Mouse (Mus musculus) cerebellum, postnatal 14 days (tissue): Measurements from ENCODE around the gene Slc27a1.

Experiments
- DNase-seq, 2 experiments: peaks; one replicate each; pipeline ENCODE4 v3.0.0; 2021; ENCODE audit warnings: mixed read lengths in 2 of 2

The Slc27a1 gene

GRCm38 (mm10) chr8:71588762-71589161 lies 20.1 kb downstream of the Slc27a1 start:
- DNase-seq, result no peak

- DNase-seq, result no peak
Observed at GRCm38 (mm10) chr8:71591017-71591416, 22.3 kb downstream of the Slc27a1 start.

GRCm38 (mm10) chr8:71591471-71592373 lies 23.0 kb downstream of the Slc27a1 start, which contains the start of gene Pgls:
Pgls (plus strand) TSS chr8:71592176.
- peak; percentile 96 to 98 for DNase-seq

- peak; percentile 80 to 88 for DNase-seq
Observed at GRCm38 (mm10) chr8:71592374-71593170, 23.9 kb downstream of the Slc27a1 start.

GRCm38 (mm10) chr8:71593556-71594323 lies 25.1 kb downstream of the Slc27a1 start:
- peak; percentile 38 to 51 for DNase-seq

GRCm38 (mm10) chr8:71594324-71594722 lies 25.6 kb downstream of the Slc27a1 start:
- DNase-seq, result no peak

GRCm38 (mm10) chr8:71595862-71596261 lies 27.2 kb downstream of the Slc27a1 start:
- peak; percentile 97 to 98 for DNase-seq

- DNase-seq, result no peak
Observed at GRCm38 (mm10) chr8:71596384-71596783, 27.7 kb downstream of the Slc27a1 start.

- DNase-seq, result no peak
Observed at GRCm38 (mm10) chr8:71596798-71597197, 28.1 kb downstream of the Slc27a1 start.

- no peak for DNase-seq
Observed at GRCm38 (mm10) chr8:71597451-71597850, 28.8 kb downstream of the Slc27a1 start, which contains the start of gene Fam129c. Fam129c (plus strand) TSS chr8:71597648.

GRCm38 (mm10) chr8:71598375-71598774 lies 29.7 kb downstream of the Slc27a1 start:
- DNase-seq, result no peak

- DNase-seq, result peak in 1 of 2 experiments; percentile 41
Observed at GRCm38 (mm10) chr8:71598841-71599240, 30.2 kb downstream of the Slc27a1 start.

- no peak for DNase-seq
Observed at GRCm38 (mm10) chr8:71601939-71602665, 33.4 kb downstream of the Slc27a1 start.

- DNase-seq, result peak; percentile 38 to 61
Observed at GRCm38 (mm10) chr8:71602666-71603334, 34.1 kb downstream of the Slc27a1 start.

- DNase-seq, result no peak
Observed at GRCm38 (mm10) chr8:71604021-71604420, 35.3 kb downstream of the Slc27a1 start.

- DNase-seq, result peak; percentile 95 to 97
Observed at GRCm38 (mm10) chr8:71610822-71611651, 42.4 kb downstream of the Slc27a1 start, which contains the start of gene Colgalt1. Colgalt1 (plus strand) TSS chr8:71610998.

GRCm38 (mm10) chr8:71612141-71612540 lies 43.5 kb downstream of the Slc27a1 start:
- no peak for DNase-seq

GRCm38 (mm10) chr8:71613418-71613817 lies 44.7 kb downstream of the Slc27a1 start:
- DNase-seq, result no peak

- no peak for DNase-seq
Observed at GRCm38 (mm10) chr8:71619786-71620185, 51.1 kb downstream of the Slc27a1 start.

GRCm38 (mm10) chr8:71625088-71625487 lies 56.4 kb downstream of the Slc27a1 start:
- DNase-seq, result peak in 1 of 2 experiments; percentile 19
